Mouse (Mus musculus) MEL (cell line): ENCODE data around the gene Magi2. TPM values are rescaled to one million over a fixed set of nuclear protein-coding genes. Genes with fewer than 3 reads are reported as not detected.

ENCODE experiments used
- DNase-seq: peaks from one replicate; pipeline ENCODE4 v3.0.0; 2011; ENCODE audit warnings: low read depth, low spot score
- H3K27ac ChIP-seq: 2 replicates; pipeline ENCODE4 v1.5.1; 2012; ENCODE audit warnings: low read depth, mild to moderate bottlenecking, control low read depth, low read length, moderate library complexity; ENCODE audit not compliant: control insufficient read depth
- H3K27me3 ChIP-seq, 2 experiments: fragments of 150-350 bp in 1 of 2; sonication (generic) in 1 of 2; 2 replicates each; pipeline ENCODE4 v1.6.1; 2012; ENCODE audit warnings: low read length in 2 of 2, mild to moderate bottlenecking in 2 of 2, improper control_type of control experiment in 1 of 2, moderate library complexity in 1 of 2; ENCODE audit not compliant: insufficient read depth in 2 of 2, control insufficient read depth in 1 of 2
- H3K36me3 ChIP-seq, 2 experiments: 2 replicates each; pipeline ENCODE4 v1.6.1; 2012 to 2014; ENCODE audit warnings: low read length in 2 of 2, improper control_type of control experiment in 1 of 2, inconsistent platforms in 1 of 2, mild to moderate bottlenecking in 1 of 2; ENCODE audit not compliant: insufficient read depth in 2 of 2, control insufficient read depth in 1 of 2
- H3K4me1 ChIP-seq, 2 experiments: fragments of 150-350 bp in 1 of 2; sonication (generic) in 1 of 2; 2 replicates each; pipeline ENCODE4 v1.6.1; 2012; ENCODE audit warnings: low read length in 2 of 2, improper control_type of control experiment in 1 of 2, mild to moderate bottlenecking in 1 of 2; ENCODE audit not compliant: insufficient read depth in 2 of 2, control insufficient read depth in 1 of 2
- H3K4me3 ChIP-seq, 2 experiments: fragments of 150-350 bp in 1 of 2; sonication (generic) in 1 of 2; 2 replicates each; pipeline ENCODE4 v1.5.1; 2012; ENCODE audit warnings: low read depth in 2 of 2, low read length in 2 of 2, mild to moderate bottlenecking in 2 of 2, moderate library complexity in 2 of 2, control low read depth in 1 of 2, improper control_type of control experiment in 1 of 2; ENCODE audit not compliant: control insufficient read depth in 1 of 2, insufficient read depth in 1 of 2
- H3K79me2 ChIP-seq: 2 replicates; pipeline ENCODE4 v1.6.1; 2012; ENCODE audit warnings: mild to moderate bottlenecking, low read length, moderate library complexity; ENCODE audit not compliant: control insufficient read depth, poor library complexity, insufficient read depth
- H3K9ac ChIP-seq: 2 replicates; pipeline ENCODE4 v1.6.1; 2012; ENCODE audit warnings: low read depth, mild to moderate bottlenecking, control low read depth, low read length, moderate library complexity; ENCODE audit not compliant: control insufficient read depth, poor library complexity, severe bottlenecking
- H3K9me3 ChIP-seq: fragments of 150-350 bp; sonication (generic); replicated peaks from 2 replicates; pipeline ENCODE4 v1.6.1; 2012; ENCODE audit warnings: mild to moderate bottlenecking, low read length, improper control_type of control experiment, moderate library complexity; ENCODE audit not compliant: insufficient read depth
- BHLHE40 ChIP-seq: IDR thresholded peaks from 2 replicates; pipeline ENCODE4 v1.6.1; 2012; ENCODE audit warnings: low read depth, mild to moderate bottlenecking, inconsistent platforms, low read length, improper control_type of control experiment, borderline replicate concordance
- CHD1 ChIP-seq: IDR thresholded peaks from 2 replicates; pipeline ENCODE4 v1.6.1; 2012; ENCODE audit warnings: low read depth, mild to moderate bottlenecking, inconsistent platforms, low read length, improper control_type of control experiment
- CTCF ChIP-seq, 3 experiments: IDR thresholded peaks in 2 of 3; conservative IDR thresholded peaks in 1 of 3; 2 replicates each; pipeline ENCODE4 v1.5.1; 2011 to 2012; ENCODE audit warnings: low read length in 3 of 3, low read depth in 2 of 3, mild to moderate bottlenecking in 2 of 3, improper control_type of control experiment in 1 of 3, inconsistent platforms in 1 of 3, mixed read lengths in 1 of 3, moderate library complexity in 1 of 3; ENCODE audit not compliant: control insufficient read depth in 1 of 3, insufficient read depth in 1 of 3, poor library complexity in 1 of 3, severe bottlenecking in 1 of 3
- E2F4 ChIP-seq: IDR thresholded peaks from 2 replicates; pipeline ENCODE4 v1.6.1; 2011; ENCODE audit warnings: low read depth, low read length, improper control_type of control experiment, borderline replicate concordance
- ETS1 ChIP-seq: IDR thresholded peaks from 2 replicates; pipeline ENCODE4 v1.6.1; 2012; ENCODE audit warnings: low read depth, mild to moderate bottlenecking, inconsistent platforms, low read length, improper control_type of control experiment, moderate library complexity
- GABPA ChIP-seq: IDR thresholded peaks from 2 replicates; pipeline ENCODE4 v1.6.1; 2012; ENCODE audit warnings: low read depth, mild to moderate bottlenecking, inconsistent platforms, low read length, improper control_type of control experiment, moderate library complexity
- GATA1 ChIP-seq: IDR thresholded peaks from 2 replicates; pipeline ENCODE4 v1.6.1; 2011; ENCODE audit warnings: low read depth, low read length, improper control_type of control experiment
- JUND ChIP-seq: IDR thresholded peaks from 2 replicates; pipeline ENCODE4 v1.6.1; 2011; ENCODE audit warnings: low read depth, mild to moderate bottlenecking, improper control_type of control experiment, low read length
- MAX ChIP-seq: IDR thresholded peaks from 2 replicates; pipeline ENCODE4 v1.6.1; 2011; ENCODE audit warnings: low read length, improper control_type of control experiment
- MAZ ChIP-seq: IDR thresholded peaks from 2 replicates; pipeline ENCODE4 v1.6.1; 2012; ENCODE audit warnings: low read depth, mild to moderate bottlenecking, inconsistent platforms, low read length, improper control_type of control experiment
- MXI1 ChIP-seq: IDR thresholded peaks from 2 replicates; pipeline ENCODE4 v1.6.1; 2011; ENCODE audit warnings: mild to moderate bottlenecking, low read depth, low read length, improper control_type of control experiment
- MYB ChIP-seq: IDR thresholded peaks from 2 replicates; pipeline ENCODE4 v1.6.1; 2011; ENCODE audit warnings: mild to moderate bottlenecking, low read depth, low read length, improper control_type of control experiment
- MYC ChIP-seq: IDR thresholded peaks from 2 replicates; pipeline ENCODE4 v1.6.1; 2011; ENCODE audit warnings: low read depth, mild to moderate bottlenecking, low read length, improper control_type of control experiment, moderate library complexity
- NELFE ChIP-seq: IDR thresholded peaks from 2 replicates; pipeline ENCODE4 v1.6.1; 2011; ENCODE audit warnings: low read depth, low read length, improper control_type of control experiment
- NRF1 ChIP-seq: IDR thresholded peaks from 2 replicates; pipeline ENCODE4 v1.6.1; 2014; ENCODE audit warnings: low read depth, mild to moderate bottlenecking, inconsistent platforms, low read length, improper control_type of control experiment, moderate library complexity; ENCODE audit not compliant: poor library complexity, insufficient read depth, severe bottlenecking
- POLR2AphosphoS5 ChIP-seq: IDR thresholded peaks from 2 replicates; pipeline ENCODE4 v1.6.1; 2012; ENCODE audit warnings: low read depth, borderline replicate concordance, mild to moderate bottlenecking, inconsistent platforms, low read length, moderate library complexity, mixed read lengths
- RAD21 ChIP-seq: IDR thresholded peaks from 2 replicates; pipeline ENCODE4 v1.6.1; 2011; ENCODE audit warnings: mild to moderate bottlenecking, low read depth, low read length, improper control_type of control experiment
- RCOR1 ChIP-seq: IDR thresholded peaks from 2 replicates; pipeline ENCODE4 v1.6.1; 2012; ENCODE audit warnings: low read depth, mild to moderate bottlenecking, inconsistent platforms, low read length, improper control_type of control experiment
- TAL1 ChIP-seq: IDR thresholded peaks from 2 replicates; pipeline ENCODE4 v1.6.1; 2012; ENCODE audit warnings: mild to moderate bottlenecking, inconsistent platforms, low read length, moderate library complexity, mixed read lengths
- TBP ChIP-seq: IDR thresholded peaks from 2 replicates; pipeline ENCODE4 v1.8.0; 2011; ENCODE audit warnings: low read depth, low read length, improper control_type of control experiment
- TCF12 ChIP-seq: IDR thresholded peaks from 2 replicates; pipeline ENCODE4 v1.6.1; 2014; ENCODE audit warnings: low read depth, mild to moderate bottlenecking, inconsistent platforms, low read length, improper control_type of control experiment, moderate library complexity
- USF1 ChIP-seq: IDR thresholded peaks from 2 replicates; pipeline ENCODE4 v1.6.1; 2014; ENCODE audit warnings: low read depth, mild to moderate bottlenecking, inconsistent platforms, low read length, improper control_type of control experiment, moderate library complexity
- ZC3H11A ChIP-seq: IDR thresholded peaks from 2 replicates; pipeline ENCODE4 v1.6.1; 2012; ENCODE audit warnings: low read depth, mild to moderate bottlenecking, inconsistent platforms, low read length, improper control_type of control experiment
- ZMIZ1 ChIP-seq: IDR thresholded peaks from 2 replicates; pipeline ENCODE4 v1.6.1; 2012; ENCODE audit warnings: low read depth, mild to moderate bottlenecking, inconsistent platforms, low read length, improper control_type of control experiment, moderate library complexity
- polyA plus RNA-seq, 2 experiments: library from polyadenylated mRNA; stranded (reverse) in 1 of 2; unstranded in 1 of 2; fragments of >175 nt in 1 of 2; fragments of >200 nt in 1 of 2; gene quantifications; 2 replicates each; pipeline versions ENCODE4 v1.2.1 to v1.2.4; 2012; ENCODE audit warnings: low replicate concordance in 2 of 2, low read depth in 1 of 2; ENCODE audit not compliant: insufficient read length in 2 of 2, insufficient read depth in 1 of 2, missing spikeins in 1 of 2
- total RNA-seq: library from RNA; depleted of rRNA; stranded (reverse); fragments of 300-350 nt; gene quantifications from 2 replicates; pipeline ENCODE4 v1.2.3, GENCODE M21; 2012

Gene Magi2
- total and polyA plus RNA-seq, 3 experiments, result 0.46 to 0.47 TPM; not detected in 1

DNA sequence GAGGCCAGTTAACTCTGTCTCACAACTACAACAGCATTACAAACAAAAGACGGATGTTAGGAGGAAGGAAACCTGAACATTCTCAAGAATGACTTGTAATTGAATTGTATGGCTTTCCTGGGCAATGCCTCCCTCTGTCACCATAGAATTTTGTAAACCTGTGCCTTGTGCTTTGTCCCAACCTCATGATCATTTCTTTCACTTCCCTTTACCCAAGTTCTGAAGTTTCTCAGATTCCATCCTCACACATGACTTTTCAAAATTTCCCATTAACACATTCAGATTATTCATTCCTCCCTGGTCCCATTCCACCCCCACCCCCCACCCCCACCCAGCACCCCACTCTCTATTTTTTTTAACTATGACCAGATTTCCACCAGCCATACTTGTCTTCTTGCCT, 773.1 kb downstream of the Magi2 start:
- Histone ChIP-seq H3K4me3 (no peak overlapping the region), H3K79me2 (no peaks in the 10 kb centered on the region), H3K9me3 (no peaks in the 10 kb centered on the region), H3K36me3 (no peaks in the 10 kb centered on the region), H3K9ac (no peak overlapping the region), H3K27me3 (no peaks in the 10 kb centered on the region), H3K4me1 (no peaks in the 10 kb centered on the region), H3K27ac (no peak overlapping the region)
- no peak for TF ChIP-seq CTCF (IDR thresholded peaks at IDR 0.05 in 2 of 3, conservative IDR thresholded peaks at IDR 0.05 in 1 of 3; ENCODE audit: control insufficient read depth in 1 of 3, insufficient read depth in 1 of 3, low read depth in 2 of 3, low read length in 3 of 3, poor library complexity in 1 of 3, severe bottlenecking in 1 of 3)
- no peak for TF ChIP-seq MYC
- no peak for TF ChIP-seq ZC3H11A
- no peak for TF ChIP-seq TBP
- TF ChIP-seq RAD21, result no peak
- TF ChIP-seq BHLHE40, result no peak
- TF ChIP-seq TCF12, result no peak
- TF ChIP-seq JUND, result no peak
- no peak for TF ChIP-seq MAX
- no peak for TF ChIP-seq ZMIZ1
- no peak for TF ChIP-seq CHD1
- no peak for TF ChIP-seq TAL1
- TF ChIP-seq GABPA, result no peak
- no peak for TF ChIP-seq MAZ
- no peak for TF ChIP-seq MYB
- TF ChIP-seq ETS1, result no peak
- no peak for TF ChIP-seq POLR2AphosphoS5
- DNase-seq, result no peak

DNA sequence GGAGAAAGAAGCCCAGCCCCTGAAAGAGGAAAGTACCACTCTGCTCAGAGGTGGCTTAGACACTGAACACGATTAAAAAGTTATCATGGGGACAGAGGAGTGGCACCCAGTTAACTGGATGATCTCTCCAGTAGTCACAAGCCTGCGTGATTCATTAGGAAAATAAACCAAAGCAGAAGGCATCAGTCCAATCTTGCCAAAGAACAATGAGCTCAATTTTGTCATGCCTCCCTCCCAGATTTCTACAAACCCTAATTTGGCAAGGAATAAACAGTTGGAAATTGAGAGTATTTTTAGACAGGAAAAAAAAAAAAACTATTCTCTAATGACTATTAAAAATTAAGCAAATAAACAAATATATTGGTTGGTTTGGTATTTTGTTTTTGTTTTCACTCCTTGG, 779.8 kb downstream of the Magi2 start:
- no peaks in the 10 kb centered on the region for H3K4me1 ChIP-seq
- H3K4me3 ChIP-seq, result no peak overlapping the region
- no peak overlapping the region for H3K9ac ChIP-seq
- H3K27ac ChIP-seq, result no peak overlapping the region
- no peaks in the 10 kb centered on the region for H3K27me3 ChIP-seq
- no peak for TF ChIP-seq USF1
- no peak for TF ChIP-seq NELFE
- TF ChIP-seq RAD21, result no peak
- no peak for TF ChIP-seq JUND
- no peak for TF ChIP-seq TBP
- TF ChIP-seq NRF1, result no peak
- TF ChIP-seq E2F4, result no peak
- no peak for TF ChIP-seq MXI1
- TF ChIP-seq TCF12, result no peak
- no peak for TF ChIP-seq CHD1
- no peak for TF ChIP-seq RCOR1
- no peak for TF ChIP-seq MYB
- TF ChIP-seq POLR2AphosphoS5, result no peak
- no peak for TF ChIP-seq GATA1
- H3K36me3 ChIP-seq, result no peaks in the 10 kb centered on the region
- no peaks in the 10 kb centered on the region for H3K79me2 ChIP-seq
- no peak for DNase-seq
- no peaks in the 10 kb centered on the region for H3K9me3 ChIP-seq
